Mouse (Mus musculus): ENCODE results near the gene Rsrc1.

- TF ChIP-seq CTCF (conservative IDR thresholded peaks at IDR 0.05; ENCODE audit: low read length) (no peak), POU5F1 (IDR thresholded peaks at IDR 0.05; ENCODE audit: borderline replicate concordance, low read length) (no peak)
Observed at GRCm38 (mm10) chr3:67147246-67147645, 166.1 kb downstream of the Rsrc1 start.

All from E14TG2a.4 (cell line).